Mouse (Mus musculus) neural tube, embryonic 14.5 days (tissue): ENCODE results near the gene Dtd1. TPM values are rescaled to one million over a fixed set of nuclear protein-coding genes. Genes with fewer than 3 reads are reported as not detected.

Source experiments
- ATAC-seq: fragments of 200-750 bp; cut with Nextera tagmentation; 2 replicates; pipeline ENCODE4 v1.8.0; 2017; ENCODE audit warnings: low read depth, mild to moderate bottlenecking, moderate TSS enrichment, moderate library complexity
- H3K27ac ChIP-seq: fragments of 300-500 bp; sonication (generic); 2 replicates; pipeline ENCODE4 v1.5.1; 2014; ENCODE audit warnings: low read depth, mild to moderate bottlenecking, control low read depth, low read length, moderate library complexity, mixed read lengths
- H3K27me3 ChIP-seq: fragments of 300-500 bp; sonication (generic); 2 replicates; pipeline ENCODE4 v1.6.1; 2014; ENCODE audit warnings: low read length; ENCODE audit not compliant: control insufficient read depth, insufficient read depth
- H3K36me3 ChIP-seq: fragments of 300-500 bp; sonication (generic); 2 replicates; pipeline ENCODE4 v1.6.1; 2014; ENCODE audit warnings: low read length, mixed read lengths; ENCODE audit not compliant: control insufficient read depth, insufficient read depth
- H3K4me1 ChIP-seq: fragments of 300-500 bp; sonication (generic); 2 replicates; pipeline ENCODE4 v1.6.1; 2014; ENCODE audit warnings: low read length; ENCODE audit not compliant: control insufficient read depth, insufficient read depth
- H3K4me2 ChIP-seq: fragments of 300-500 bp; sonication (generic); 2 replicates; pipeline ENCODE4 v1.6.1; 2014; ENCODE audit warnings: mild to moderate bottlenecking, low read depth, low read length, control low read depth
- H3K4me3 ChIP-seq: fragments of 300-500 bp; sonication (generic); 2 replicates; pipeline ENCODE4 v1.5.1; 2014; ENCODE audit warnings: low read depth, low read length, control low read depth, mixed read lengths
- H3K9ac ChIP-seq: fragments of 300-500 bp; sonication (generic); replicated peaks from 2 replicates; pipeline ENCODE4 v1.6.1; 2014; ENCODE audit warnings: low read depth, mild to moderate bottlenecking, control low read depth, low read length, mixed read lengths
- H3K9me3 ChIP-seq: fragments of 300-500 bp; sonication (generic); 2 replicates; pipeline ENCODE4 v1.6.1; 2016; ENCODE audit warnings: low read length; ENCODE audit not compliant: control insufficient read depth
- WGBS: fragments of 180-500 bp; shearing (Covaris S2); extraction: QIAGEN DNeasy Blood & Tissue Kit; methylation state at CpG from one replicate; pipeline ENCODE4 v1.1.7; 2014; 5-methylcytosine and 5-hydroxymethylcytosine counted together
- polyA plus RNA-seq: library from polyadenylated mRNA; unstranded; fragments of >200 nt; fragmentation: Nextera tagmentation; extraction: Ambion mirVana; gene quantifications from 2 replicates; pipeline ENCODE4 v1.2.1, GENCODE M21; 2014

Dtd1 gene
- polyA plus RNA-seq, 1 experiment from 2014 or later = 132 TPM

GRCm38 (mm10) chr2:144637204-144637603 lies 37.5 kb downstream of the Dtd1 start:
- Histone ChIP-seq H3K4me1 (no peaks in the 10 kb centered on the region), H3K27me3 (no peaks in the 10 kb centered on the region), H3K9me3 (no peaks in the 10 kb centered on the region), H3K4me3 (no peak overlapping the region), H3K36me3 (no peaks in the 10 kb centered on the region), H3K4me2 (no peak overlapping the region), H3K27ac (no peak overlapping the region), H3K9ac (no peak overlapping the region)
- ATAC-seq = no peak
- 84% methylated on average over 4 of the region's 4 CpGs for WGBS

GRCm38 (mm10) chr2:144637671-144638395 lies 38.1 kb downstream of the Dtd1 start:
- Histone ChIP-seq H3K4me2 (no peak overlapping the region), H3K4me3 (no peak overlapping the region), H3K27ac (no peak overlapping the region), H3K9ac (no peak overlapping the region), H3K36me3 (no peaks in the 10 kb centered on the region), H3K4me1 (no peaks in the 10 kb centered on the region), H3K27me3 (no peaks in the 10 kb centered on the region), H3K9me3 (no peaks in the 10 kb centered on the region)
- ATAC-seq = no peak
- 70% methylated on average over 12 of the region's 12 CpGs for WGBS

GRCm38 (mm10) chr2:144638719-144639118 lies 39.0 kb downstream of the Dtd1 start:
- H3K36me3 ChIP-seq = no peaks in the 10 kb centered on the region
- no peak overlapping the region for H3K9ac ChIP-seq
- ATAC-seq = no peak
- H3K9me3 ChIP-seq = no peaks in the 10 kb centered on the region
- H3K27ac ChIP-seq = no peak overlapping the region
- no peaks in the 10 kb centered on the region for H3K27me3 ChIP-seq
- no peaks in the 10 kb centered on the region for H3K4me1 ChIP-seq
- 65% methylated on average over 4 of the region's 4 CpGs for WGBS
- no peak overlapping the region for H3K4me2 ChIP-seq
- no peak overlapping the region for H3K4me3 ChIP-seq

GRCm38 (mm10) chr2:144640101-144640500 lies 40.4 kb downstream of the Dtd1 start:
- Histone ChIP-seq H3K9ac (no peak overlapping the region), H3K4me2 (no peak overlapping the region), H3K27me3 (no peaks in the 10 kb centered on the region), H3K4me1 (no peaks in the 10 kb centered on the region), H3K36me3 (no peaks in the 10 kb centered on the region), H3K4me3 (no peak overlapping the region), H3K9me3 (no peaks in the 10 kb centered on the region), H3K27ac (no peak overlapping the region)
- no peak for ATAC-seq
- WGBS = 69% methylated on average over 7 of the region's 7 CpGs

- Histone ChIP-seq H3K27me3 (no peaks in the 10 kb centered on the region), H3K9me3 (no peaks in the 10 kb centered on the region), H3K4me2 (no peak overlapping the region), H3K9ac (no peak overlapping the region), H3K27ac (no peak overlapping the region), H3K36me3 (no peaks in the 10 kb centered on the region), H3K4me1 (no peaks in the 10 kb centered on the region; the same call in 1 of the 2 replicates), H3K4me3 (no peak overlapping the region)
- ATAC-seq = no peak
- 79% methylated on average over 4 of the region's 4 CpGs for WGBS
These were observed 42.3 kb downstream of the Dtd1 start for GRCm38 (mm10) chr2:144641991-144642390.

- no peaks in the 10 kb centered on the region for H3K9me3 ChIP-seq
- no peak overlapping the region for H3K4me3 ChIP-seq
- no peak overlapping the region for H3K4me2 ChIP-seq
- H3K4me1 ChIP-seq = no peaks in the 10 kb centered on the region; the same call in 1 of the 2 replicates
- no peak overlapping the region for H3K27ac ChIP-seq
- 57% methylated on average over 10 of the region's 10 CpGs for WGBS
- no peaks in the 10 kb centered on the region for H3K36me3 ChIP-seq
- H3K27me3 ChIP-seq = no peaks in the 10 kb centered on the region
- no peak overlapping the region for H3K9ac ChIP-seq
- ATAC-seq = no peak
These were observed 46.7 kb downstream of the Dtd1 start for GRCm38 (mm10) chr2:144646360-144646759.

- 85% methylated on average over 4 of the region's 4 CpGs for WGBS
- Histone ChIP-seq H3K27ac (no peak overlapping the region), H3K27me3 (no peaks in the 10 kb centered on the region), H3K9me3 (no peaks in the 10 kb centered on the region), H3K4me1 (no peaks in the 10 kb centered on the region; the same call in 1 of the 2 replicates), H3K36me3 (no peaks in the 10 kb centered on the region), H3K9ac (no peak overlapping the region), H3K4me2 (no peak overlapping the region), H3K4me3 (no peak overlapping the region)
- no peak for ATAC-seq
These were observed 47.5 kb downstream of the Dtd1 start for GRCm38 (mm10) chr2:144647151-144647550.

- Histone ChIP-seq H3K4me1 (no peaks in the 10 kb centered on the region; the same call in 1 of the 2 replicates), H3K27me3 (no peaks in the 10 kb centered on the region), H3K27ac (no peak overlapping the region), H3K4me2 (no peak overlapping the region), H3K36me3 (no peaks in the 10 kb centered on the region), H3K4me3 (no peak overlapping the region), H3K9me3 (no peaks in the 10 kb centered on the region), H3K9ac (no peak overlapping the region)
- no peak for ATAC-seq
- 100% methylated on average over 1 of the region's 1 CpGs for WGBS
These were observed 50.3 kb downstream of the Dtd1 start for GRCm38 (mm10) chr2:144649960-144650359.

- 95% methylated on average over 4 of the region's 4 CpGs for WGBS
- no peak for ATAC-seq
- H3K4me1 ChIP-seq = no peaks in the 10 kb centered on the region
- H3K36me3 ChIP-seq = no peaks in the 10 kb centered on the region
- H3K27me3 ChIP-seq = no peaks in the 10 kb centered on the region
- H3K9me3 ChIP-seq = no peaks in the 10 kb centered on the region
- no peak overlapping the region for H3K27ac ChIP-seq
- H3K4me3 ChIP-seq = no peak overlapping the region
- no peak overlapping the region for H3K9ac ChIP-seq
- H3K4me2 ChIP-seq = no peak overlapping the region
These were observed 53.1 kb downstream of the Dtd1 start for GRCm38 (mm10) chr2:144652841-144653240.
